10 mouse cellular contexts compared by ENCODE assay signal in the genomic region with DNA sequence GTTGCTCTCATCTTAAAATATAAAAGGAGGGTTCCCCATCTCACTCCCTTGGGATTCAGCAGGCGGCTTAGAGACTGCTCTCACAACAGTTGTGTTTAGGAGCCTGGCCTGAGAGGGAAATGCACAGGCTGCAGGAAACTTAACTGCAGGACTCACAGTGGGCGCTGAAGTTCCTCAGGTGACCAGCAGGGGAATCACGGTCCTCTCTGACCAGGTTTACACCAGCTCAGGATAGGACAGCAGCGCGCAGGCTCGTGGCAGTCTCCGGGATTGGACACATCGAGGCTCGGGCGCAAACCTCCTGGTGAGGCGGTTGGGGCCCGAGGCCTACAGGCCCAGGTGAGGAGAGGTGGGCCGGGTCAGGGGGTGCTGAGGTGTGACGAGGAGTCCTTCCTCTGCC. TPM values are rescaled to one million over a fixed set of nuclear protein-coding genes. Genes with fewer than 3 reads are reported as not detected.
DNase-seq lines count a peak whose midpoint lies in the region; ATAC-seq and TF ChIP-seq lines count a peak whose summit lies in the region.
"Had no signal": no experiment of that assay in that cellular context is flagged by ENCODE, and none has a peak within 500 bp of the region (broad histone marks: within the 10 kb centered on the region; RNA-seq: fewer than 3 reads in every experiment).

TSS of gene Ptpn20 (plus strand) at position 257 of the 400 bp plus-strand sequence.

- ATAC-seq in megakaryocyte-erythroid progenitor cell, adult 5-6 weeks (replicated peaks; ENCODE audit: low FRiP score, low TSS enrichment, poor library complexity, severe bottlenecking): 0 out of 2 replicates have a peak, but pooled peaks have one; percentile 47

- 0 out of 2 replicates have a peak, but pooled peaks have one; percentile 9 for TF ChIP-seq CTCF in bone marrow, adult 2 months (IDR thresholded peaks at IDR 0.05; ENCODE audit: control insufficient read depth, insufficient read depth, low read length)

- H3K4me1 ChIP-seq in bone marrow, adult 2 months (ENCODE audit: control insufficient read depth, insufficient read depth, low read length): no peaks in the 10 kb centered on the region
- H3K4me1 ChIP-seq: limb, embryonic 15.5 days had no signal

- TF ChIP-seq POLR2A in bone marrow, adult 2 months (IDR thresholded peaks at IDR 0.05; ENCODE audit: borderline replicate concordance, control insufficient read depth, low read depth, low read length): no peak

- no peak within 1 kb of the TSS for H3K4me3 ChIP-seq in bone marrow, adult 2 months (replicated peaks; ENCODE audit: control insufficient read depth, low read depth, low read length)
- H3K4me3 ChIP-seq: limb, embryonic 15.5 days had no signal

- peak; percentile 17 for DNase-seq in adrenal gland, postnatal 10 days
- no peak for DNase-seq in adrenal gland, adult 8-10 months
- DNase-seq in left cerebral cortex, postnatal 4 days: peak; percentile 10
- no peak for DNase-seq in left cerebral cortex, postnatal 14 days (ENCODE audit: low spot score in 2 of 2)
- DNase-seq in ovary, adult 18-20 months (ENCODE audit: low spot score): no peak
- DNase-seq in layer of hippocampus, adult 9-10 months (ENCODE audit: low spot score): no peak

- intact Hi-C loops in left cerebral cortex, postnatal 4 days (cut with DNase I): no loop called here
- intact Hi-C loops in left cerebral cortex, postnatal 14 days (cut with DNase I): no loop called here

- WGBS in bone marrow, adult 2 months: 58% methylated on average over 14 of the region's 14 CpGs

- no peak within 1 kb of the TSS for H3K27ac ChIP-seq in bone marrow, adult 2 months (ENCODE audit: control insufficient read depth, insufficient read depth, low read depth, low read length, poor library complexity)
- H3K27ac ChIP-seq: limb, embryonic 15.5 days had no signal

RNA-seq across cellular contexts. Expression of gene Ptpn20, which starts in this region (rescaled TPM):
- total RNA-seq in adrenal gland, postnatal 10 days (2021): not detected
- total RNA-seq in adrenal gland, adult 8-10 months (2022): under 1 TPM in 1 of 4 experiments, not detected in 3; 0.10 TPM
- 1 to 10 TPM in 1 of 2 experiments, under 1 TPM in 1; 0.93 to 1.3 TPM for total RNA-seq in left cerebral cortex, postnatal 4 days (2021)
- total RNA-seq in left cerebral cortex, postnatal 14 days (2021): under 1 TPM; 0.81 to 0.85 TPM
- not detected in 2 replicates for polyA plus RNA-seq in bone marrow, adult 2 months (2011; ENCODE audit: insufficient read depth, insufficient read length, low replicate concordance, missing spikeins)
- 0.22 TPM in 1 of 2 replicates, not detected in the other for total RNA-seq in megakaryocyte-erythroid progenitor cell, adult 5-6 weeks (2014; fragmentation: Nextera tagmentation)
- total RNA-seq in megakaryocyte-erythroid progenitor cell, adult 5-6 weeks (2017): not detected in 2 replicates
- total RNA-seq: hematopoietic stem cell, adult 5-6 weeks had no signal

Comparison
In these comparisons a context has a peak if more than half of its experiments do, and no peak if none do; other contexts are left out.
1. Peak in DNase-seq in adrenal gland, postnatal 10 days; RNA of the gene not detected or under 1 TPM.
2. Peak in ATAC-seq in megakaryocyte-erythroid progenitor cell, adult 5-6 weeks; RNA of the gene not detected or under 1 TPM.